Mouse (Mus musculus): ENCODE data around the gene Gm19668.
"Not testable (repeated sequence)": the region's sequence is repeated elsewhere in the genome, so short reads cannot be mapped to it uniquely, and the experiment has no call there.

The Gm19668 gene

GRCm38 (mm10) chr10:77769727-77770126, 29.2 kb downstream of the Gm19668 start:
- DNase-seq (ENCODE audit: low spot score), result no peak

- not testable (repeated sequence) for DNase-seq (ENCODE audit: low spot score)
Measured at GRCm38 (mm10) chr10:77759582-77759981, 39.4 kb downstream of the Gm19668 start, which contains the start of gene Gm3233. Gene Gm3233, minus strand, starts transcription at chr10:77759682.

GRCm38 (mm10) chr10:77753448-77753847, 45.5 kb downstream of the Gm19668 start:
- no peak for DNase-seq (ENCODE audit: low spot score)

GRCm38 (mm10) chr10:77752312-77752711, 46.6 kb downstream of the Gm19668 start:
- not testable (repeated sequence) for DNase-seq (ENCODE audit: low spot score)

- DNase-seq (ENCODE audit: low spot score), result not testable (repeated sequence)
Measured at GRCm38 (mm10) chr10:77751254-77751653, 47.7 kb downstream of the Gm19668 start, which contains the start of gene Gm9736. Gene Gm9736, minus strand, starts transcription at chr10:77751354.

GRCm38 (mm10) chr10:77750686-77751085, 48.2 kb downstream of the Gm19668 start:
- not testable (repeated sequence) for DNase-seq (ENCODE audit: low spot score)
